Mouse (Mus musculus): ENCODE measurements around the gene Mfsd11.
A peak's percentile ranks its signal among the peaks of the same experiment; 100 is the strongest.

The Mfsd11 gene

DNA sequence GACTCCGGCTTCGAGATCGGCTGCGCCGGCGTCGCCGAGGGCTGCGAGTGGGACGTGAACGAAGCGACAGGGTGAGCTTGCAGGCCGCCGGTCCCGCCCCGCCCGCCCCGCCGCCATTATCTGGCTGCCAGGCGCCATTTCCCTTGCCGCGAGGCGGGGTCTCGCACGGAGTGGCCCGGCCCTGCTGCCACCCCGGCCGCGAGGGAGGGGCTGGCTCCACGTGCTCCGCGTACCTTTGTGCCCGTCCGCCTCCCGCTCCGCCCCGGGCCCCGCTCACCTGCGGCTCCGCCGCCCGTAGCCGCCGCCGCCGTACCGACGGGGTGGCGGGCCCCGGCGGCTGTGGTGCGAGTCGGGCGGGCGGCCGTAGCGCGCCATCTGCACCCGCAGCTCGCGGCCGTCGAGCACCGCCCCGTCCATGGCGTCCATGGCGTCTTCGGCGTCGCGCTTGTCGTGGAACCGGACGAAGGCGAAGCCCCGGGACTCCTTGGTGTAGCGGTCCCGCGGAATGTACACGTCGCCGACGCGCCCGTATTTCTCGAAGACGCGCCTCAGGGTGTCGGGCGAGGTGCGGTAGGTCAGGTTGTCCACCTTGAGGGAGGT lies at the start of gene Mfsd11:
Gene Mfsd11 (plus strand): TSS at position 150 of the 600 bp plus-strand sequence.
- peak; percentile 90 for DNase-seq (ENCODE audit: low read depth, low spot score)

- no peak for DNase-seq (ENCODE audit: low read depth, low spot score)
Observed at GRCm38 (mm10) chr11:116802709-116803108, 49.5 kb upstream of the Mfsd11 start.

DNA sequence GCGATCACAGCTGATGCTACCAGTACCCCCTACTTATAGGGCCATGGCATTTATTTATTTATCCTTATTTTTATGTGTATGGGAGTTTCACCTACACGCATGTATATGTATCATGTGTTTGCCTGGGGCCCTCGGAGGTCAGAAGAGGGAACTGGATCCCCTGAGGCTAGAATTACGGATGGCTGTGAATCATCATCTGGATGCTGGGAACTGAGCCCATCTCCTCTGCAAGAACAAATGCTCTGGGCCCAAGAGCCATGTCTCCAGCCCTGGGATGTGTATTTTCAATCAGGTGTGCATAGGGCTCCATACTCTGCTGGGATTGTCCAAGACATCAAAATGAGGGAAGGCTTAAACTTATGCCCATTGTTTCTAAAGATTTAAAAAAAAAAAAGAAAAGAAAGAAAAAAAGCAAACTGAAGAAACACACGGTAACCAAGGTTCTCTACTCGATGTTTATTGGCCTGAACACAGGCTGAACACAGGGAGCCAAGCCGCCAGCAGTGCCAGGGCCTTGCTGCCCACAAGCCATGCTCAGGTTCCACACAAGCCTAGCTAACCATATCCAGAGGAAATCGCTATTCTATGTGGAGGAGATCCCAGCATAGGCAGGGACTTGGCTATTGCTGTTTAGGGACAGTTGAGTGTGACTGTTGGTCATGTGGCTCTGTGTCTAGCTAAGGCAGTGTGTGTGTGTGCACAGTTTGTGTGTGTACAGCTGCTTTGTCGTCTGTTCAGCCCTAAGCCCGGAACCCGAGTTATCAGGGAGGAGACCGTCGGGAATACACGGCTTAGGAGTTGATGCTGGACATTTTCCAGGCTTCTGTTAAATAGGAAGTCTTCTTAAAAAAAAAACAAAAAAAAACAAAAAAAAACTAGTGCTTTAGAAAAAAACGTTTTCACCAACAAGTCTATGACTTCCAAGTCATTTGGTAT lies 45.8 kb upstream of the Mfsd11 start:
- DNase-seq (ENCODE audit: low read depth, low spot score): no peak

- no peak for DNase-seq (ENCODE audit: low read depth, low spot score)
Observed at GRCm38 (mm10) chr11:116807116-116807515, 45.1 kb upstream of the Mfsd11 start.

DNA sequence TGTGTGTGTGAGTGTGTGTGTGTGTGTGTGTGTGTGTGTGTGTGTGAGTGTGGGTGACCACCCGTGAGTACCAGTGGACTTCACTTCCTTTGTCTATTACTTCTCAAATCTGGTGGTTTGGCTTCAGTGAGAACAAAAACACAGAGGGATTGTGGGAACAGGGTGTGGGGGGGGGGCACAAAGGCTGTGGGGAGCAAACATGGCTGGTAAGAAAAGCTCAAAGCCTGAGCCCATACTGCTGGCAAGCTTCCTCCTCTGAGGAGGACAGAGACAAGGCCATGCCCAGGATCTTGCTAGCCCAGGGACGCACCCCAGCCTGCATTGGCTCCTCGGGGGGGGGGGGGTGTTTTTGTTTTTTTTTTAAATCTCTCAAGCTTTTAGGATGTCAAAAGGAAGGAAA lies 44.7 kb upstream of the Mfsd11 start:
- no peak for DNase-seq (ENCODE audit: low read depth, low spot score)

DNA sequence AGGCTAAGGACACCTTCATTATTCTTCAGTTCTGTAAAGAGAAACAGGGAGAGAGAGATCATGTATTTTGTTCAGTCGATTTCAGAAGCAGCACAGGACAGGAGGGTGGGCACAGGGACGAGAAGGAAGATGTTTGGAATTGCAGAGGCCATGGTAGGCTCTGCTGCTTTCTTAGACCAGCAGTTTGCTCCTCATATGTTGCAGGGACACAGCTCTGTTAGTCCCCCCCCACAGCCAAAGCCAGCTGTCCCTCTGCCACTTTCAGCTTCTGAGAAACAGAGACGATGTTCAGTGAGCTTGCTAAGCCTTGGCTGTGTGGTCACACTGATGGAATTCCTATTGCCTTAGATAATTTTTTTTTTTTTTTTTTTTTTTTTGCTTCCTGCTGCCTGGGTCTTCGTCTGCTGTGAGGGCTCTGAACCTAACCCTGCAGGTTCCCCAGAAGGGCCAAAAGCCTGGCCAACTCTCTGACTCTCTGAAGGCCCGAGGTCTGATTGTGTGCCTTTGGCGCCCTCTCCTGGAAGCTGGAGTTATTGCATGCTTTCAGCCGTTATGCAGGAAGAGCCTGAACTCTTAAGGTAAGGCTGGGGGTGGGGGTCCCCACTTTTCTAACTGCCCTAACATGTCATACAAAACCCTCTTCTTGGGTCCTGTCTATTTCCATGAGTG lies 44.2 kb upstream of the Mfsd11 start:
- DNase-seq (ENCODE audit: low read depth, low spot score): peak; percentile 71

DNA sequence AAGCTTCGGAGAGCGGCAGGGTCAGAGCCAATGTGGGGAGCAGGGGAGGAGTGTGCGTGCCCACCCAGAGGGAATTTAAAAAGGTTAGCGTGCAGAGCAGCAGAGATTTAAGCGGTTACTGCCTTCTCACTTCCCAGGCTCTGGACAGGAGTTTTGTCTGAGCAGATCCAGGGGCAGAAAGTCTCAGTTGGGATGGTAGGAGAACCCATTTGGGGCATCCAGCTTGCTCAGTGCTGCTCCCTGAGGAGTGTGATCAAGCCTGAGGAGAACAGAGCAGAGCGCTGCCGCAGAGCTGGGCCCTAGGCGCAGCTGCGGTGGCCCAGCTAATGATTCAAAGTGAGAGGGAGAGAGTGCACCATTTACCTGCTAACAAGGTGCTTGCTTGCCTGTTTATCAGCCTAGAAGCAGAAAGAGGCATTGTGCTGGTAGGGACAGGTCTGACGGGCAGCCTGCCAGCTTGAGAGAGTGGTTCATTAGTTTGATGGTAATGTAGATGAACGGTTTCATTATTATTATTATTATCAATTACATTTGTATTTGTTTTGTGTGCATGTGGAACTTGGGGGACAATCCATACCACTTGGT lies 43.3 kb upstream of the Mfsd11 start:
- DNase-seq (ENCODE audit: low read depth, low spot score): no peak

DNA sequence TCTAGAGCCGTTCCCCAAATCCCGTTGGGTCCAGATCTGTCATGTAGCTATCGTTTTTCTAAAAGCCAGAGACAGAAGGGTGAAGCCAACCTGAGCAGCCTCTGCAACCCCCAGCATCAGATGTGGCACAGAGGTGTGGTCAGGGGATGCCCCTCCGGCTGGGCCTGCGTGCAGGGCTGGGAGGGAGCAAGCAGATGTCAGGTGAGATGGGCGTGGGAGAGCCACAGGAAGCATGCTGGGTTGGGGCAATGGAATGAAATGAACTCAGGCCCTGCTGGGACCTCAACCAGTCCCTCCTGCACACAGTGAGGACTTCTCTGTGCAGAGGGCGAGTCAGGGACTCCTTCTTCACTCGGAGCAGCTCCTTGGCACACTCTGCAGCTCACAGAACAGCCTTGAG lies 42.7 kb upstream of the Mfsd11 start:
- peak; percentile 48 for DNase-seq (ENCODE audit: low read depth, low spot score)

GRCm38 (mm10) chr11:116810528-116810927 lies 41.7 kb upstream of the Mfsd11 start:
- no peak for DNase-seq (ENCODE audit: low read depth, low spot score)

- DNase-seq (ENCODE audit: low read depth, low spot score): peak; percentile 76
Observed at GRCm38 (mm10) chr11:116810983-116811901, 41.0 kb upstream of the Mfsd11 start.

DNA sequence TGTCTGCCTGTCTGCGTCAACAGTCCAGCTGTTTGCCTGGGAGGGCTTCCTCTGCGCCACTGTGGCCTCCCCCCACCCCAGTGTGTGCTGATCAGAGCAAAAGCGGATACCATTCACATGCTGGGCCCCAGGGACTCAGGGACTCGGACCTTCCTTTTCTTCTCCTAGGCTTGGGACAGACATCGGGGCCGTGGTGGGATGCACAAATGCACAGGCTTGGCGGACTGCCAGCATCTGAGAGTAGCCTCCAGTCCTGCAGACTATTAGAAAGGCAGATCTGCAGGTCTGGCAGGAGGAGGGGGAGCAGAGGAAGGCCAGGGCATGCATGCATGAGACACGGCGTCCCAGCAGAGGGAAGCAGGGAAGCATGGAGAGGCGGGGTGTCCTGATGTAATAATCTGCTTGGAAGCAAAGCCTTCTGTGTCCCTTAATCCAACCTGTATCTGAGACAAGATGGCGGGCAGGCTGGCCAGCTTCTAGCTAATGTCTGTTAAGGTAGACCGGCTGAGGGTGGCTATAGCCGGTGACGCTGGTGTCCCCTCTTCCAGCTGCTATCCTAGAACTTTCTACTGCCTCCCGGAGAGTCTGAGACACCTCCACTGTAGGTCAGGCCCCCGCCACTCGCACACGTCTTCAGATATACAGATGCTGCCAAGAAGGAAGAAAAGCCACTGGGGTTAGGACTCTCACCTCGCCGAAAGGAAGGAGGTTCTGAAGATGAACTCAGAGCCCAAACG lies 39.3 kb upstream of the Mfsd11 start:
- no peak for DNase-seq (ENCODE audit: low read depth, low spot score)

DNA sequence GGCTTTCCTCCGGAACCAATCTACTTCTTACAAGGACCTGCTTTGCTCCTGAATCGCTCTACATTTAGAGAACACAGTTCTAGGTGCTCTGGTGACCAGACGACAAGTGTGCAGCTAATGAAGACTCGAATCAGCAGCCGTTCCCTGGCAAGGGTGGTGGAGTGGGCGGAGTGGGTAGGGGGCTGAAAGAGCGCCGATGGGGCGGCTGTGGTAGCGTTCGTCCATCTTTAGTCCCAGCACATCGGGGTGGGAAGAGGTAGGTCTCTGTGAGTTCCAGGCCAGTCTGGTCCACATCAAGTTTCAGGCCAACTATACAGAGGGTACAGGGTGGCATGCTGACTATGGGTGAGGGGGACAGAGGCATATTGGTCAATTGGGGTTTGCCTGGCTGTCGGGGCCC lies 38.6 kb upstream of the Mfsd11 start:
- no peak for DNase-seq (ENCODE audit: low read depth, low spot score)

DNA sequence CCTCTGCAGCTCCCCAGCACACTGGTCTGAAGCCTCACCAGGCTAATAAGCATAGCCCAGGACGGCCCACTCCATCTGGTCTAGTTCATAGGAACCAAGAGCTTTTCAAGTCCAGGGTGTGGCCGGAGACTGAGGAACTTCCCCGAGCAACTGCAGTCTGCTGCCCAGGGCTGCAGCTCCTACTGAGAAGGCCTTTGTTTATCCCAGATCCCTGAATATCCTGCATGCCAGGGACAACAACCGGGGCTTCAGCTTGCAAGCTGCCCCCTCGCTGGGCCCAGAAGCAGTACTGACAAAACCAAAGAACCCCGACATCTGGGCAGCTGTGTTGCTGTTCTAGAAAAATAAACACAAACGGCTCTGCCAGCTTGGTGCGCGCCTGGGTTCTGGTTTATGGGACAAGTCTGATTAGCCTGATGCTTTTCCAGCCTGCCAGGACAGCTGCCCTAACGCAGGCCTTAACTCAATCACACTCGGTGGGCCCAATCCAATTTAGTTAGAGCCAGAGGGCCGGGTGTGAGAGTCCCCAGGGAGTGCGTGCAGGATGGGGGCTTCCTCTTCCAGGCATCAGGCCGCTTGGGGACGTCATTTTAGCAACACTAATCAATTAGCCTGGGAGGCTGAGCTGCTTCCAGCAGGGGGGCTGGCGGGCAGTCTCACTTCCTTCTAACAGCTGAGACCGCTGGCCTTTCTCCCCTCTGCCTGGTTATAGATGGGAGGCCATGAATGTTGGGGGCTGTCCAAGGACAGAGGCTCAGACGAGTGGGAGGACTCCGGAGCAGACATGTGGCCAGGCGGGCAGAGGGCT lies 38.0 kb upstream of the Mfsd11 start:
- no peak for DNase-seq (ENCODE audit: low read depth, low spot score)

DNA sequence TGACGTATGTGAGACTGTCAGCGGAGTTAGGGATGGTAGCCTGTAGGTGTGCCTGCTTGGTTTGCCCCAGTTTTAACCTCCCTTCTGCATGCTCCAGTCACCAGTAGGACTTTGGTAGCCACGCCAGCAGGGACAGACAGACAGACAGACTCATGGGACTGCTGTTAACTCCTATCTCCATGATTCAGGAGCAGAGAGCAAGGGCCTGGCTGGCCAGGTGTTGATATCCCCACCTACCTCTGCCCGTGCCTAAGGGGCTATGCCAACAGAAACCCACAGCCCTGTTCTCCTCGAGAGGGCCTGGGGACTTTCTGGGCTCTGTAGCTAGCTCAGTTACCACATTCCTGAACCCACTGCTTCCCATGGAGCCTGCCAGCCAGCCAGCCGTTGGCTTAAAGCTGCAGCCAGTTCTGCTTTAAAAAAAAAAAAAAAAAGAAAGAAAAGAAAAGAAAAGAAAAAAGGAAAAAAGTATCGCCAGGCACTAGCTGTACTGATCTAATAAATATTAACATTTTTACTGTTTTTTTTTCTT lies 37.3 kb upstream of the Mfsd11 start:
- no peak for DNase-seq (ENCODE audit: low read depth, low spot score)

GRCm38 (mm10) chr11:116816769-116817168 lies 35.5 kb upstream of the Mfsd11 start:
- no peak for DNase-seq (ENCODE audit: low read depth, low spot score)

GRCm38 (mm10) chr11:116817567-116817966 lies 34.7 kb upstream of the Mfsd11 start:
- no peak for DNase-seq (ENCODE audit: low read depth, low spot score)

GRCm38 (mm10) chr11:116818722-116819121 lies 33.5 kb upstream of the Mfsd11 start:
- no peak for DNase-seq (ENCODE audit: low read depth, low spot score)

GRCm38 (mm10) chr11:116819932-116820593 lies 32.2 kb upstream of the Mfsd11 start:
- DNase-seq (ENCODE audit: low read depth, low spot score): no peak

All from CD4-positive helper T cell, adult 2 months (primary cell).